Mouse (Mus musculus) gastrocnemius, adult 18-20 months (tissue): ENCODE data around the gene Ctns. TPM values are rescaled to one million over a fixed set of nuclear protein-coding genes. Genes with fewer than 3 reads are reported as not detected.

Experiments used
- DNase-seq: peaks from one replicate; pipeline ENCODE4 v3.0.0; 2021; ENCODE audit warnings: low spot score
- total RNA-seq, 2 experiments: library from RNA; stranded (reverse); gene quantifications; 2 replicates each; pipeline ENCODE4 v1.2.3; 2021

Gene Ctns
- total RNA-seq, 2 experiments from 2014 or later, result 4.4 to 5.7 TPM

- no peak for DNase-seq
These were observed 4.4 kb downstream of the Ctns start for GRCm38 (mm10) chr11:73194444-73194843.

- DNase-seq, result no peak
These were observed 5.8 kb downstream of the Ctns start for GRCm38 (mm10) chr11:73193047-73193446.

- no peak for DNase-seq
These were observed 11.6 kb downstream of the Ctns start for GRCm38 (mm10) chr11:73187231-73187630.

- no peak for DNase-seq
These were observed 12.8 kb downstream of the Ctns start for GRCm38 (mm10) chr11:73185872-73186615.

- DNase-seq, result no peak
These were observed 20.9 kb downstream of the Ctns start for GRCm38 (mm10) chr11:73177895-73178294.

- peak; percentile 77 for DNase-seq
These were observed 21.4 kb downstream of the Ctns start for GRCm38 (mm10) chr11:73177509-73177875.

GRCm38 (mm10) chr11:73176608-73177508 is 22.0 kb downstream of the Ctns start, which contains the start of the genes Emc6 and Tax1bp3:
Gene Emc6 (minus strand): TSS chr11:73177037.
Gene Tax1bp3 (plus strand): TSS chr11:73177083.
- peak; percentile 96 for DNase-seq

GRCm38 (mm10) chr11:73176186-73176585 is 22.7 kb downstream of the Ctns start:
- no peak for DNase-seq

- DNase-seq, result no peak
These were observed 23.2 kb downstream of the Ctns start for GRCm38 (mm10) chr11:73175612-73176011.

GRCm38 (mm10) chr11:73172186-73172585 is 26.7 kb downstream of the Ctns start:
- peak; percentile 56 for DNase-seq

GRCm38 (mm10) chr11:73169231-73169630 is 29.6 kb downstream of the Ctns start:
- DNase-seq, result peak; percentile 43

GRCm38 (mm10) chr11:73168576-73168975 is 30.3 kb downstream of the Ctns start:
- DNase-seq, result no peak

- no peak for DNase-seq
These were observed 30.8 kb downstream of the Ctns start for GRCm38 (mm10) chr11:73168071-73168470.

GRCm38 (mm10) chr11:73162284-73162683 is 36.6 kb downstream of the Ctns start:
- DNase-seq, result no peak

- no peak for DNase-seq
These were observed 37.2 kb downstream of the Ctns start for GRCm38 (mm10) chr11:73161616-73162015.

- DNase-seq, result peak; percentile 86
These were observed 38.0 kb downstream of the Ctns start for GRCm38 (mm10) chr11:73160811-73161200.

- peak; percentile 47 for DNase-seq
These were observed 38.7 kb downstream of the Ctns start, which contains the start of gene P2rx5 for GRCm38 (mm10) chr11:73159957-73160810. Gene P2rx5 (plus strand): TSS chr11:73160421.

GRCm38 (mm10) chr11:73155071-73155470 is 43.8 kb downstream of the Ctns start:
- DNase-seq, result no peak

- DNase-seq, result no peak
These were observed 50.6 kb downstream of the Ctns start for GRCm38 (mm10) chr11:73148209-73148608.

GRCm38 (mm10) chr11:73146975-73147365 is 51.9 kb downstream of the Ctns start:
- no peak for DNase-seq
